Mouse (Mus musculus): ENCODE data around the gene Mansc4. TPM values are rescaled to one million over a fixed set of nuclear protein-coding genes. Genes with fewer than 3 reads are reported as not detected.

Gene Mansc4
- total RNA-seq, 2 experiments from 2014 or later, result 0.93 to 1.1 TPM

DNA sequence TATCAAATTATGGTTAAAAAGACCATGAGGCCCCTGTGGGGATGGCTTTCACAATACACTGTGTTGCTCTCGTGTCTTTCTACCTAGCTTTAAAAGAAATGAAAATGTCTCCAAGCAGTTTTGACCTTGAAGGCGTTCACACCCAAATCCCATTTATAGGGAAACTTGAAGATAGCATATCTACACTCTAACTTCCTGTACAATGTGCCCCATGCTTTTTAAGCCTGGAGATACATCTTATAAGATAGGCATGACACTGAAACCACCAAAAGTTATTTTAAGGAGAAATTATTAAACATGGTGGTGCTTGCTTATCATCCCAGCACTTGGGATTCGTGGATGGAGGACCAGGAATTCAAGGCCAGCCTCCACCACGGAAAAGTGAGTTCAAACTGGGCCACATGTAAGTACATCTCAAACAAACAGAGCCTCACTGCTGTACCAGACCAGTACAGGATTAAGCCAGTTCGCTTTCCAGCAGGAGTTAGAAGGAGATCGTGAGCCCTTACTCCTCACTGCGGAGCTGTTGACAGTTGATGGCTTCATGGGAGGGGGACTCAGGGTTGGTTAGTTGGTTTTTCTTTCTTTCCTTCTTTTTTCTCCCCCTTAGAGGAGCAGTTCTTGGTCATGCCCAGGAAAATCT is 1.3 kb downstream of the Mansc4 start:
- no peak for DNase-seq (ENCODE audit: low spot score in 2 of 2)

DNA sequence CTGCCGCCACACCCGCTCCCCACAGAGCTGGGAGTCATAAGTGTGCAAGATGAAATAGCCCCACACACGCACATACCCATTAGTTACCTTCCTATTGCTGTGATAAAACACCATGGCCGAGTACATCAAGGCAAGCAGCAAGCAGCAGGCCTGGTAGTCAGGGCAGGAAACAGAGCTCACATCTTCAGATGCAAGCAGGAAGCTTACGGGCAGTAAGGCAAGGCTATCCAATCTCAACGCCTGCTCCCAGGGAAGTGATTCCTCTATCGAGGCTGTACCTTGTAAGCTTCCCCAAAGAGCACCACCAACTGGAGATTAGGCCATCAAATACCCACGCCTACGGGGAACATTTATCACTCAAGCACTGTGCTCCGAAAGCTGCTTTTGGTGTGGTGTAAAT is 6.9 kb downstream of the Mansc4 start:
- no peak for DNase-seq (ENCODE audit: low spot score in 2 of 2)

DNA sequence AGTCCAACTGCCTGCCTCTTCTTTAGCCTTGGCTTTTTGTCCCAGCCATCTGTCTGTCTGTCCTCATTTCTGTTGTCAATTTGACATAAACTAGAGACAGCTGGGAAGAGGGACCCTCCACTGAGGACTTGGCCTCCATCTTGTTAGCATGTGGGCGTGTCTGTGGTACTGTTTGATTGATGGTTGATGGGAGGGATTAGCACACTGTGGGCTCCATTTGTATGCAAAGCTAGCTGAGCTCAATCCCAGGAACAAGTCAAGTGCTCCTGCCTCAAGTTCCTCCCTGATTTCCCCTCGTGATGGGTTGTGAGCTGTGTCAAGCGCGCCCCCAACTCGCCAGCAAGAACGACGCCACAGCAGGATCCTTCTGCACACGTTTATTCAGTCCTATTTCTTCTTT is 10.0 kb downstream of the Mansc4 start:
- DNase-seq (ENCODE audit: low spot score in 2 of 2), result no peak

DNA sequence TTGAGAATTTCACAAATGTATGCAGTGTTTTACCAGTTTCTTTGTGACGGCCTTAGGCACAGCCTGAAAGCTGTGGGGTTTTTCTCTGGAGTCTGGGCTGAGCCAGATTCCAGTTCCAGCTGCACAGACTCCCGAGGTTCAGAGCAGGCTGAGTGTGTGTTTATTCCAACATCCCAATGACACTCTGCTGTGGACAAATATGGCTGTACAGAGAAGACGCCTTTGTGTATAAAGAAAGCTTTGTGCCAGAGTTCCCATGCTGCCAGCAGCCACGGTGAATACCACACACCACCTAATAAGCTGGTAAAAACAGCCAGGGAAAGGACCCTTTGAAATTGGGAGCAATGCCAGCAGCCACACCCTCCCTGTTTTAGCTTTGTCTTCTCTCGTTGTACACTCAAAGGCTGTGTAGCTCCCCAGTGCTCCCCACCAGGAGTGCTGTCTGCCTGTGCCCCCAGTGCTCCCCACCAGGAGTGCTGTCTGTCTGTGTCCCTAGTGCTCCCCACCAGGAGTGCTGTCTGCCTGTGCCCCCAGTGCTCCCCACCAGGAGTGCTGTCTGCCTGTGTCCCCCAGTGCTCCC is 10.9 kb downstream of the Mansc4 start:
- DNase-seq (ENCODE audit: low spot score in 2 of 2), result no peak

- no peak for DNase-seq (ENCODE audit: low spot score in 2 of 2)
Observed at GRCm38 (mm10) chr6:147064944-147065261, 21.9 kb downstream of the Mansc4 start.

DNA sequence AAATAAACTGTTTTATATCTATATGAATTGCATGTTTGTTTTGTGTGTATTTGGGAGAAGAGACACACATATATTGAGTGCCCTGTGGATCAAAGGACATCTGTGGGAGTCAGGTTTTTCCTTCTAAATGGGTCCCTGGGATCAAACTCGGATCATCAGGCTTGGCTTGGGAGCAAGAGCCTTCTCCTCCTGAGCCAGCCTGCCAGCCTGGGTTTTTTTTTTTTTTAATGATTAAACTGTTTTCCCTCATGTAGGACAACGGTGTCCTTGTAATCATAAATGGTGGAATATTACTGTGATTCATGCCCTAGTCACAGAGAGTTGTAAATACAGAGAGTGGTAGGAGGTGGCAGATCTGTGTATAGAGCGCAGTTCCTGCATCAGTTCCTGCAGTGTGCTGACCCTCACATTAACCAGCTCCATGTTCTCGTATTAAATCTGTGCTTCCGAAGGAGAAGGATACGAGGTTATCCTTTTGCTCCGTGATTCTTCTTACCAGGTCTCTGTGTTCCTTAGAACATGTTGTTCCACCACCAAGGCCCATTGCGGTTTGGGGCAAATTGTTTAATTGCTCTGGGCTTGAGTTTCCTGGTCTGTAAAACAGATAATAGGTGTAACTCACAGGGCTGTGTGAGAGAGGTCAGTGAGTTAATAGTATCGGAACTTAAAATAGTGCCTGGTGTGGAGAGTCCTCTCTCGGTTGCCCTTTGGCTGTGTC is 22.4 kb downstream of the Mansc4 start:
- DNase-seq (ENCODE audit: low spot score in 2 of 2), result no peak

GRCm38 (mm10) chr6:147062694-147063093 is 24.1 kb downstream of the Mansc4 start:
- no peak for DNase-seq (ENCODE audit: low spot score in 2 of 2)

DNA sequence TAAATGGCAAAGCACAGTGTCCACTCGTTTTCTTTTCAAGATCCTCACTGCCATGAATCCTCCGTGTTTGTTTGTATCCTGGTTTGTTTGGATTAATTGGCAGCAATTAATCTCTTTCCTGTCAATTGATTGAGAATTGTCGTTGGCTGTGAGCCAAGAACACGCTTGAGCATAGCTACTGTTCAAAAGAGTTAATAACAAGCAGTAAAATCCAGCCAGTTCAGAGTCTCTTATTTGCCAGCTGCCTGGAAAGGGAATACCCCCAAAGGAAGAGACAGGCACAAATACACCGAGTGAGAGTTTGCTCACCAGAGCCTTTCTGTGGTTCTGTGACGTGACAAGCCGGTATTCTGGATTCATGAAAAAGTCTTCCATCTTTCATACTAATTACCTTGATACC is 24.8 kb downstream of the Mansc4 start:
- no peak for DNase-seq (ENCODE audit: low spot score in 2 of 2)

GRCm38 (mm10) chr6:147061630-147062029 is 25.2 kb downstream of the Mansc4 start:
- no peak for DNase-seq (ENCODE audit: low spot score in 2 of 2)

DNA sequence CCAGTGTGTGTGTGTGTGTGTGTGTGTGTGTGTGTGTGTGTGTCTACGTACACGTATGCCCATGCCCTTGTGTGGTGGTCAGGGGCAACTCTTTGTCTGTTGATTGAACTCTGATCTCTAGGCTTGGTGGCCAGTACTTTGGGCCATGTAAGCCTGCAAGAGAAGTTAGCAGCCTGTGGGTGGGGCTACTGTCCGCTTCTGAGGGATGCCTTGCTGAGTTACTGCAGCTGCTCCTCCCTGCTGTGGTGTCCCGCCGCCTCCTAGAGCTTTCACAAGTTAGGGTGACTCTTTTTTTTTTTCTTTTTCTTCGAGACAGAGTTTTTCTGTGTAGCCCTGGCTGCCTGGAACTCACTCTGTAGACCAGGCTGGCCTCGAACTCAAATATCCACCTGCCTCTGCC is 27.5 kb downstream of the Mansc4 start:
- no peak for DNase-seq (ENCODE audit: low spot score in 2 of 2)

DNA sequence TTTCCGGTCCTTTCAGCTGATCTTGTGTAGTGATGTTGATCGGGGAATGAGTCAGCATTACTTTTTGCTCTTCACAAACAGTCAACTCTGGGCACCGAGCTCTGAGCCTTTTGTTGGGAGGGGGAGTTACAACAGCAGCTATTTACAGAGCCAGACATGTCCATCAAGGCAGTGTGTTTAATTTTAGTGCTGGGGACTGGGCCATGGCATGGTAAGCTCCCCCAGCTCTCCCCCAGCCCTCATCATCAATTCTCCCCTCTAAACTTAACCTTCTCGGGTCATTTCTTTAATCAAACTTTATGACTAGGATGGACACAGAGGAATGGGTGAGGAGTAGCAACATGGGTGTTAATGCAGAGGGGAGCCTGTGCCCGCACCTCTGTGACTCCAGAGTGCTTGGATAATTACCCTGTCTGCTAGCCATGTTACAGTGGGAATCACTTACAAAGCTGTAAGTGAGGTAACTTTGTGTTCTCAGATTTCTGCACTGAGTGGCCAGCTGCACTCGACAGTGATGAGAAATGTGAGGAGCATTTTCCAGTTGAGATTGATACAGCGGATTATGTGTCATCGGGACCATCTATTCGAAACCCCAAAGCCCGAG is 31.4 kb downstream of the Mansc4 start:
- DNase-seq (ENCODE audit: low spot score in 2 of 2), result no peak

DNA sequence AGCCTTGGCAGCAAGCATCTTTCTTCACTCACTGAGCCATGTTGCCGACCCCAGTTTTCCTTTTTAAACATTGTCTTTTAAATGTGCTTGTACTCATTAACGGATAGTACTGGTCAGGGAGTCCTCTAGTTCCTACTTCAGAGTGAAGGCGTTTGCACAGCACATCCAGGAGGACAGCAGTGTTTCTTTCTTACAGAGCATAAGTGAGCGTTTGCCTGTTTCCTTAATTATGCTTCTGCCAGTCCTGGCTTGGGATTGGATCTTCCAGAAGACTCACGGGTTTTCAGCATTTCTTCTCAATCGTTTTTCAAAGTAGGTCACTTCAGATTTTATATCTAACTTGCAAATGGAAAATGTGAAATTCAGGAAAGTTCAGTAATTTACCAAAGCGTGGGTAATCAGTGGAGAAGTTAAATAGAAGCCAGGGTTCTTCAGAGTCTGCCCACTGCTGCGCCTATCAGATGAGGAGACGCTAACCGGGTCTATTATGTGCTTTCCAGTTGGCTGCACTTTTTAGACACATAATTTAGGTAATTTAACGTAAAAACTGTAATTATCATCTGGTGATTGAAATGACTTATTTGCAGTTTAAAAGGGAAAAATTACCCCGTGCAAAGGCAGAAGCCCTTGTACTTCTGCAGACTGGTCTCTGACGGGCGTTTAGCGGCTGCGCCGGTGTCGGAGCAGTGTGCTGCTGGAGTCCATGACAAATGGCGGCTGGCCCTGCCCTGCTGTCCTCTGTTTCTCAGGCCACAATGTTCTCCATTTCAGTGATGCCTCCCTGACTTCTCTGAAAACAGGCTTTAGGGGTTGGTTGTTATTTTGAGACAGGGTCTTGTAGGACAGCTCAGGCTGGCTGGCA is 32.8 kb downstream of the Mansc4 start:
- no peak for DNase-seq (ENCODE audit: low spot score in 2 of 2)

GRCm38 (mm10) chr6:147052440-147052839 is 34.4 kb downstream of the Mansc4 start:
- DNase-seq (ENCODE audit: low spot score in 2 of 2), result no peak

GRCm38 (mm10) chr6:147051666-147052065 is 35.2 kb downstream of the Mansc4 start:
- DNase-seq (ENCODE audit: low spot score in 2 of 2), result no peak

DNA sequence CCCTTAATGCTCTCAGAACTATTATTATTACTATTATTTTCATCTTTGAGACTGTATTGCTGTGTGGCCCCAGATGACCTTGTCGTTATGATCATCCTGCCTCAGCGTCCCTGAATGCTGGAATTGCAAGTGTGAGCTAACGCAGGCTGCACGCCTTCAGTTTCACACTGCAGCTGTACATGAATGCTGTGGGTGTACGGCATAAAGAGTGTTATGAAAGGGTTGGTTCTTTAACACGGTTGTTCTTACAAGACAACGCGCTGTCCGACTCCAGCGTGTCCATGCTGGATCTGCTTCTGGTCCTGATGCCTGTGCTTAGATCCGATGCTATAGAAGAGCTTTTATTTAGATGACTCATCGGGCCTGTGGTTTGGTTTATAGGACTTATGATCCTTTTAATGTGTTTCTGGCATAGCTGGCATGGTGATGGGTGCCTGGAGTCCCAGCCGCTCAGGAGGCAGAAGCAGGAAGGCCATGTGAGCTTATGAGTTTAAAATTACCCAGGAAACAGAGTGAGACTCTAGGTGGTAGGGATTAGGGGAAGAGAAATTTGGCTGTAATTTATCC is 37.5 kb downstream of the Mansc4 start:
- DNase-seq (ENCODE audit: low spot score in 2 of 2), result no peak

- no peak for DNase-seq (ENCODE audit: low spot score in 2 of 2)
Observed at GRCm38 (mm10) chr6:147043633-147044032, 43.2 kb downstream of the Mansc4 start.

DNA sequence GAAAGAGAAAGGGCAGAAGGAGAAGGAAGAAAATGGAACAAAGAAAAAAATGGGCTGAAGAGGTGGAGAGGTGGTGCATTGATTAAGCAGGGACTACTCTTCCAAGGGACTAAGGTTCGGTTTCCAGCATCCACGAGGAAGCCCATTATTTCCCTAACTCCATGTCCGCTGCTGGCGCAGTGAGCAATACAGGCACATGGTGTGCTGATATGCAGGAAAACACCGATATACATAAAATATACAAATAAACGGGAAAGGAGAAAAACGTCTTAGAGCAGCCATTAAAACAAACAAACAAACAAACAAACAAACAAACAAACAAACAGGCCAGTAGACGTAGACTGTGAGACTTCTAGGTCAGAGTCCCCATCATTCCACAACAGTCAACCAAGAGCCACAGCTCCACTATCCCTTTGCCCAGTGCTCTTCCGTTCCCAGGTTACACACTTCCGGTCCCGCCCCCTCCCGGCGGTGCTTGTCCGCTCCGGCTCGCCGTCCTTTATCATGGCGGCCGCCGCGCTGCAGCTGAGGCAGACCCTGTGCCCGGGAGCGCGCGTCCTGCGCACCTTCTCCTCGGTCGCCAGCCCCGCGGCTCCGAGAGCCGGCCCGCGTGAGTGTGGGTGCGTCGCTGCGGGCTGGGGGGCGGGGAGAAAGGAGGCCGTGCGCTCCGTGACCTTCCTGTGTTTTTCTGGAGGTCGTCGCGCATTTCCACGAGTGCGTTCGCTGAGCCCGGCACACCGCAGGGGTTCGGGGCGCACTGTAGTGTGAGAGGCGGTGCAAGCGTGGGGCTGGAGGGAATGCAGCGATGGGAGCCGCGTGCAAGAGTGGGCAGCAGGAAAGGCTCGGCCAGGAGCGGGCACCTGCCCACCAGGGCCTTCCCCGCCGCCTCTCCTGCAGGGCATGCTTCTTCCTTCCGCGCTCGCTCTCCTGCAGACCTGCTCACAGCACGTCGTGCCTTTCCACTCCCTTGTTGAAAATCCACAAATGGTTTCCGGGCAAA is 44.2 kb downstream of the Mansc4 start, which contains the start of gene Mrps35:
Gene Mrps35, plus strand, starts transcription at position 474 of the 1,000 bp plus-strand sequence.
- DNase-seq (ENCODE audit: low spot score in 2 of 2), result peak; percentile 84 to 86

DNA sequence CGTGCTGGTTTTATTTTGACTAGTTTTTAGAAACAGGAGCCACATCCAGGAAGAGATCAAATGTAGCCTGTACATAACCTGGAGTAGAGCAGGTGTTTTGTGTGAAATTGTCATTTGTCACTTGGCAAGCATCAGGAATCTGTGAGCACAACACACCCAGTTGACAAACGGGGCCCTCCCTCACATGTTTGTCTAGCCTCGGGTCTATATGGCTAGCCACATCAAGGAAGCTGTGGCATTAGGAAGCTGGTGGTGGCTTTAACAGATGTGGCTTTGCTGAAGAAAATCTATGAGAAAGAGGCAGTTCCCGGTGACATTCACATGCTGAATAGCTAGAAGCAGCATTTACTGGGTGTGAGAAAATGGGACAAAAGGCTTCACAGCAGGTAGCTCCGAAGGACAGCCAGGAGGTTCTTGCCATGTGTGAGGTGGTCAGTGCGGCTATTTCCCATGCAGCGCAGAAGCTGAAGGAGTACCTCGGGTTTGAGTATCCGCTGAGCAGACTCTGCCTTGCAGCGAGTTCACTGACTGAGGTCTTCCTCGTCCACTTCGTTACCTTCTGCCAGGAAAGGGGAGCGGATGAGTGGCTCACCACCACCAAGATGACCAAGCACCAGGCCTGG is 54.4 kb downstream of the Mansc4 start, which contains the start of gene Rep15:
Gene Rep15, plus strand, starts transcription at position 282 of the 623 bp plus-strand sequence.
- DNase-seq (ENCODE audit: low spot score in 2 of 2), result no peak

Data from adrenal gland, postnatal 4 days (tissue).